Mouse (Mus musculus): ENCODE measurements around the gene Dynlrb1.

The Dynlrb1 gene

DNA sequence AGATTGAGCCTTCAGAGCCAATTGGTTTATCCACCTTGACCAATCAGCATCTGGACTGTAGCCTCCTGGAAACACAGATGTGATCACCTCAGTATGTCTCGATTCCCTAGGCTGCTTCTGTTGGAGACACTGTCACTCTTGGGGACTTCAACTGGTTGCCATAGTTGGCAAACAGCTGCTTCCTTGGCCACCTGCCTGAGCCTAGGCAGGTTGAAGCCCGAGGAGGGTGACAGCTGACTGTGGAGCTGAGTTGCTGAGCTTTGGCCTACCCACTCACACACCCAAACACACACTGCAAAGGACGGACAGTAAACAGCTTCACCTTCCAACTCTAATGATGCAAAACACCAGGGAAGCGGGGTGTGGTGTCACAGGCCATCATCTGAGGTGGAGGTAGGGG lies 47.5 kb downstream of the Dynlrb1 start:
- peak; percentile 36 to 64 for DNase-seq

DNA sequence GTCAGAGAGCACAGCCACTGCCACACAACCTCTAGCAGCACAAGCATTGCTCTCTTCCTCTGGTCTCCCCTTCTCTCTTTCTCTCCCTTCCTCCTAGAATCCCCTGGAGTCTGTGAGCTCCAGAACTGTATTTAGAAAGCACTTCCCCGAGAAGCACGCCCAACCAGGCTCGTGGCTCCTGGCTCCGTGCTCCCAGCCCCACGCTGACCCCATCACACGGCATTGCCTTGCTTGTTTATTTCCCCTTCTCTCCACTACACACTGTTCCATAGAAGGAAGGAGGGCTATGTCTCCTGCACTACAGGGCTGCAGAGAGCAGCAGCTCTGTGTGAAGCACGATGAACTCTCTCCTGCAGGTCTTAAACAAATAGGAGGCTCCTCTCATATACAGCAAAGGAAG lies 48.3 kb downstream of the Dynlrb1 start:
- no peak for DNase-seq

DNA sequence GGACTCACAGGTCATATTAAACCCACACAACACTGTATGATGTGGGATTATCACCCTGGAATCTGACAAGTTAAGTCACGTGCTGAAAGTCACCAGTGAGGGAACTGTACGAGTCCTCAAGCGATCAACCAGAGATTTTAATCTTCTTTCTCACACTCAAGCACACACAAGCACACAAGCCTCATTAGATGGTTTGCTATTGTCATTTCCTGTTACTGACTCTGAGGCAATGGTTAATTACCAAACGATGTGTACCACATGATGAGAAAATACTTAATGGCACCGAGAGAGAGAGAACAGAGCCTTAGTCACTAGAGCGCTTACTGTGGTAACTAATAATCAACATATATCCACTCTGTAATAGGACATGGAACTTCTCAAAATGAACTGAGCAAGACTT lies 49.4 kb downstream of the Dynlrb1 start:
- DNase-seq, result no peak

DNA sequence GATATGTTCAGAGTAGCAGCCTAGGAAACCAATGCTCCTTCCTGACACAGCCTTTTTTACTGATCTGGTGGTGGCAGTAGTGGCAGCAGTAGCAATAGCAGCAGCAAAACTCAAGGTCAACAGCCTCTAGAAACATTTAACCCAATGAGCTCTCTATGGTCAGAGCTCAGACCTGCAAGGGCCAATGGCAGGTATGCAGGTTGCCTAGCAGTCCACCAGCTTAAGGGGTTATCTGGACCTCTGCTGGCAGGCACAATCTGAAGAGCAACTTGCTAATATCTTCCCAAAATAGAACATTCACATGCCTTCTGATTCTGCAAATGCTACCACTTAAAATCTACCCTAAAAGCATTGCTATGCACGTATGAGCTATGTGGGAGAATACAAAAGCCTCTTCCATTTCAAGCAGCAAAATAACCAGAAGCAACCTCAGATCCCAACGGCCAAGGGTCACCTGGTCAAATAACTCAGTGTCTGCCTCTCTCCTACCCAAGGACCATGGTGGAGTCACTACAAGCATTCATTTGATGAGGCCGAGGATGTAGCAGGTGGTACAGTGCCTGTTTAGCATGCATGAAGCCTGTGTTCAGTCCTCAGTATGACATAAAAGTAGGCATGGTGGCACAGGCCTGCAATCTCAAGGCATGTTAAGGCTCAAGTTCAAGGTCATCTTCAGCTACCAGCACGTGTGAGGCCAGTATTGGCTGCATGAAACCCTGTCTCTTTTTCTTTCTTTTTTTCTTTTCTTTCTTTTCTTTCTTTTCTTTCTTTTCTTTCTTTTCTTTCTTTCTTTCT lies 51.3 kb downstream of the Dynlrb1 start:
- no peak for DNase-seq

DNA sequence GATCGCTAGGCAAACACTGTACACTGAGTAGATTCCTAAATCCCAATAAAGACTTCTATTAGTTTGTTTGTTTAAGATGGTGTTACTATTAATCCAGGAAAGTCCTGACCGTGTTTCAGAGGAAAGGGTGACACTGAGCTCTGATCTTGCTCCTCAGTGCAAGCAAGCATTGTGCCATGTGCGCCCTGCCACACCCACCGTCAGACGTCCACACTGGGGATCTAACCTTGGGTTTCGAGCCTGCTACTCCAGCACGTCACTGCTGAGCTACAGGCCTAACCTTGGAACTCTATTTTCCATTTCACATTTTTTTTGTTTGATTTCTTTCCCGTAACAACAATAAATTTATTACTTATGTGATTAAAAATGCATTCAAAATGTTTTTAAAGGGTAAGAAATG lies 53.7 kb downstream of the Dynlrb1 start:
- no peak for DNase-seq

DNA sequence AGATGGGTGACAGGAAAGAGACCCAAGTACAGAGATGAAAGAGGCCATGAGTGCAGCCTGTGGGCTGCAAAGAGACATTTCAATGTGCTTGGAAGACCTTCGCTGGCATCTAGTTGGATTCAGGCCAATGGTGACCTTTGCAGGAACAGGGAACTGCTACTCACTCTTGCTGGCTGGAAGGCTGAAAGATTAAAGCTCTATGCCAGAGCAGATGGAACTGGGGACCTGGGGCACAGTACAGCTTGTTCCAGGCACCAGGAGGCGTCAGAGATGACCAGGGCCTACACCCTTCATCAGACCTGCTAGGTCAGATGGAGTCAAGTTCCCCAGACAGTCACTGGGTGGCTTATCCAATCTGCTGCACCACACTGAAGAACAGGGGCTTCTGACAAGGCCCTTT lies 57.0 kb downstream of the Dynlrb1 start:
- peak; percentile 47 to 57 for DNase-seq

DNA sequence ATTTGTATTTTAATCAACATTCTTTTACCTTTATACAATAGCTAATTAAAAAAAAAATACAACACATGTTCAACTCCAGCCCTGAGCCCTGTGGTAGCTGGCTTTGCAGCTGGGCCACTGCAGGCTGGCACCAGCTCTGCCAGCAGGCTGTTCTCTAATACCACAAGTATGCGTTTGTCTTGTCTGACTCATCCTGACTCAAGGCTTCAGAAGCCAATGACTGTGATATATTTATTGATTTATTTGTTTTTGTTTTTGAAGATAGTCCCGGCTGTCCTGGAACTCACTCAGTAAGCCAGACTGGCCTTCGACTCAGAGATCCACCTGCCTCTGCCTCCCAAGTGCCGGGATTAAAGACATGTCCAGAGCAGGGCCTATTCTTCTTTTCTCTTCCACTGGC lies 57.6 kb downstream of the Dynlrb1 start:
- no peak for DNase-seq

DNA sequence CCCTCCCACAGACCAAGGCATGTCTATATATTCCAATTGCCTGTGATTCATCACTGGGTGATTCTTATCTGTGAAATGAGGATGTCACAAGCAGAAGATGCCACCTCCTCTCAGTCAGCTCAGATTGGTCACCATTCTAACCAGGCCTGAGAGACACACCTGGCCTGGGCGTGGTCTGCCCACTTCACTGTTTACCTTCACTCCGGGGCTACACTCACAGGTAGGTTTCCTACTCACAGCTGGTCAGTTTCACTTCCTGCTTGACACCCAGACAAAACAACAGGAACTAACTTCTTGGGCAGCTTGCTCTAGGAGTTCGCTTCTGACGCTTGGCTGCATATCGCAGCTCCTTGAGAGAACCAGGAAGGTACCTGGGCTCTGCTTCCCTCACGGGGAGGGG lies 59.1 kb downstream of the Dynlrb1 start:
- no peak for DNase-seq

DNA sequence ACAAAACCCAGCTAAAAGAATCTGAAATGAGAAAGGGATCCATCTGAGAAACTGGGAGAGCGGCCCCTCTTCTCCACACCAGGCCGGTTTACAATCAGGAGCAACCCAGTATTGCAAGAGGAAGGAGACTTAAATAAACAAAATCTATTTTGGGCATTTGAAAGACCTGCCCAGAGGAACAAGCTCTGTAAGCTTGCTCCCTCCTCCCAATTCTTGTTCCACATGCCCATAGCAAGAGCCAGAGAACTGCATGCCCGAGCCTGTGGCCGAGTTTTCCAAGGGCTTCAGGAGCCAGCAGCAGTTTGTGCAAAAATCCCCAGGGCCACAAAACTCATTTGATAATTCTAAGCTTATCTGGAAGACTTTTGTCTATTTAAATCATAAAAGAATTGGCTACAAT lies 63.2 kb downstream of the Dynlrb1 start:
- no peak for DNase-seq

Measured in cerebellum, postnatal 14 days (tissue).